Mouse (Mus musculus) heart, postnatal 4 days (tissue): ENCODE results near the gene Fbxl17. TPM values are rescaled to one million over a fixed set of nuclear protein-coding genes. Genes with fewer than 3 reads are reported as not detected.

Source experiments
- DNase-seq: peaks from one replicate; pipeline ENCODE4 v3.0.0; 2021
- total RNA-seq, 2 experiments: library from RNA; stranded (reverse); gene quantifications; 2 replicates each; pipeline ENCODE4 v1.2.3; 2021

Fbxl17 gene
- total RNA-seq, 2 experiments from 2014 or later = 35.6 to 37.3 TPM

GRCm38 (mm10) chr17:63093184-63093583 is 406.6 kb downstream of the Fbxl17 start:
- DNase-seq = no peak

DNA sequence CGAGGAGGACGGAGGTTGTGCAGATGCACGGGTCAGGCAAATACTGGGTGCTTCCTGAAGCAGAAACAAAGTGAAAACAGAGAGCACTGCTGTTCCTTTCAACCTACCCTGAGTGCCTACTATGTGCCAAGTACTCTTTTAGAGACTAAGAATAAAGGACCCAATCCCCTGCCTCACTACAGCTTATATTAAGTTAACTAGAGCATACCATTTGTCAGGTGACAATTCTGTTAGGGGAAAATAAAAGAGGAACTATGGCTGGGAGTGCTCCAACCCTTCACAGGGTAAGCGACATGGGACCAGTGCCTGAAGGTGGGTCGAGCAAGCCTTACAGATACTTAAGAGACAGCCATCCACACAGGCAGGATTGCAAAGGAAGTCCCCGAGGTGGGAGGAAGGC is 407.0 kb downstream of the Fbxl17 start:
- DNase-seq = no peak

- no peak for DNase-seq
These were observed 409.7 kb downstream of the Fbxl17 start for GRCm38 (mm10) chr17:63090112-63090511.

- DNase-seq = no peak
These were observed 412.6 kb downstream of the Fbxl17 start for GRCm38 (mm10) chr17:63087265-63087664.

DNA sequence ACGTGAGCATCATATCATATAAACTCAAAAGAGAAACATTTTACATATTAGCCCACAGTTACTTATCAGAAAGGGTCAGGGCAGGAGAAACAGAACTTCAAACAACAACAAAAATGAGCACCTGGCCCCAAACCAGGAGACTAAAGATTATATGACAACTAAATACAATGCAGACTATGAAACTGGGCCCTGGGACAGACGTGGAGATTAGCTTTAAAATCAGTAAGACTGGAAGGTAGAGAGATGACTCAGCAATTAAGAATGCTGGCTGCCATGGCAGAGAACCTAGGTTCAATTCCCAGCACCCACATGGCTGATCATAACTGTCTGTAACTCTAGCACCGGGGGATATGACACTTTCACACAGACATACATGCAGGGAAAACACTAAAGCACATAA is 413.3 kb downstream of the Fbxl17 start:
- DNase-seq = no peak

DNA sequence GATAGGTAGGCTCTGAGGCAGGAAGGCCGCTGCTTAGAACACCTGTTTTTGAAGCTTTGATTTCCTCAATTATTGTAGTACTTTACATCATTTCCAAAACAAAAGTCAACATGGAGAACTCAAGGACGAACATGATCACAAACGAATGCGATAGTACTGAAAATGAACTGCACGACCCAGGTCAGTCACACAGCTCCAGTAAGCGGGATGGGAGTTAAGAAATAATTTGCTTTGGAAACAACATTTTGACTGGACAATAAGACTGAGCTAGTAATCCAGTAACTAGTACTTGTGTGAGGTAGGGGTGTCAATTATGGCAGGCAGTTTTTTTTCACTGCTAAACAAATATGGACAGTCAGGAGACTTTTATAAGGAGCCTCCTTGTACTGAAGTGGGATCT is 414.6 kb downstream of the Fbxl17 start:
- no peak for DNase-seq

GRCm38 (mm10) chr17:63079087-63079486 is 420.7 kb downstream of the Fbxl17 start:
- DNase-seq = no peak

DNA sequence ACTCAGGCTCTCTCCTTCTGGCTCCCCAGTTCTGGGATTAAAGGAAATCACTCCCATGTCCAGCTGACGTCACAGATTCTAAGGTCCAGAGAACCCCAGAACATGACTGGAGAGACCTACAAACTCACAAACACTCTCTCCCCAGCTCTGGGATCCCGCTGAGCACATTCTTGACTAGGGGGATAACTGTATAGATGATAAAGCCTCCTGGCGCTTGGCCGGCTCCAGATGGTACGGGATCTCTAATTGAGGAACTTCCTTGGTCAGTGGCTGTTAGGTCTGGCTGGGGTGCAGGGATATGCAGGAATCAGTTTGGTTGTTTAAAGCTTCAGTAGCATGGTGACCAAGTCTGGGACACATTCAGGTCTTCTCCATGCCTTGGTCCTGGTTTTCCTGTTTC is 422.3 kb downstream of the Fbxl17 start:
- no peak for DNase-seq

- no peak for DNase-seq
These were observed 423.2 kb downstream of the Fbxl17 start for GRCm38 (mm10) chr17:63076661-63077060.

DNA sequence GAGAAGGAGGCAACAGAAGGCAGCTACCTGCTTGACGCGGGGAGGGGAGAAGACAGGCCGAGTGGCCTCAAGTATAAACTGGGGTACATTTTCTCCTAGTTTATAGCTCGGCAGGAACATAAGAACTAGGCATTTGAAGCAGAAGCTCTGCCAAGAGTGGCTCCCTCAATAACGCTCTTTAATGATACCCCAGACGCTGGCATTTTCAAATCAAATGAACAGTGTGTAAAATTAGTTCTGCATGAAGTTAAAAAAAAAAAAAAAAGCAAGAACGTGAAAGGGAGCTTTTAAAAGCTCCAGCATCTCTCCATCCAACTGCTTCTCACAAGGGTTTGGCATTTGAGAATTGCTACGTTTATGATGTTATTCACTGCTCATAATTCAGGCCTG is 423.8 kb downstream of the Fbxl17 start:
- no peak for DNase-seq

GRCm38 (mm10) chr17:63075091-63076036 is 424.5 kb downstream of the Fbxl17 start:
- DNase-seq = no peak

DNA sequence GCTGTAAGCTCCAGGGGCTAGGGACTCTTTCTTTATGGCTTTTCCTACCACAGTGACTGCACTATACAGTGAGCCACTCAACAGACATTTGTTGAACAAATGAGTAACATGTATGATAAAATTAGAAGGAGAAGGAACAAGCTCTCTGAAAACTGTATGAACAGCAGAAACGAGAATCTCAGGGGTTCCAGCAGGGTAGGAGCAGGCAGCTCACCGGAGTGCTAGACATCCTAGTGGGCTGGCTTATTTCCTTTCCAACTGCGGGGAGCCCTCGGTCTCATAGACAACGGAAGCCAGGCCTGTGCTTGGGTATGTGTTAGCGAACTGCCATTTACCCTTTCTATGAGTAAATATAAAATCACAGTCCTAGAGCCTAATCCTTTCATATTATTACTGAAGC is 426.5 kb downstream of the Fbxl17 start:
- DNase-seq = no peak

- no peak for DNase-seq
These were observed 428.5 kb downstream of the Fbxl17 start for GRCm38 (mm10) chr17:63071134-63071923.

DNA sequence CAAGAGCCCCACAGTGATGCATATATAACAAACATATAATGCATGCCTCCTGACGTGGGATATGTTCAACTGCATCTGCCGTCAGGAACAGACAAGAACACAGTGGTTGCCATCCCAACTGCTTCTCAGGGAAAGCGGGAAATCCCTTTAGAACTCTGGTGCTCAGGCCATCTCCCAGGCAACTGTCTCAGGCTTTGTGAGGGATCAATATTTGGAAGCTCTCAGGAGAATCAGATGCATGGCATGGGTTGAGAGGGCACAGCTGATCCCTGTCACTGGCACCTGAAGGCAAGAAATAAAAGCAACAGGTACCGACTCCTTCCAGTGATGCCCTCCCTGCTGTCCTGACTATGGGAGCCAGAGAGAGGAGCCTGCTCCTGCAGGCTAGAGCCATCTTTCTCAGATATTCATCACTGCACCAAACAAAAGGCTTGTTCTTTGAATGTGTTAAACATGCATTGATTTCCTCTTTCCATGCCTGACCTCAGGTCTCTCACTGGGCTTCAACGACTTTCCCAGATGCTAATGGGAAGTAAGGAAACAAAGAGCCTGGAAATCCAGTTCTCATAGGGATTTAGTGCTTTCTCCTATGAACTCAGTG is 429.6 kb downstream of the Fbxl17 start:
- DNase-seq = no peak

- no peak for DNase-seq
These were observed 437.0 kb downstream of the Fbxl17 start for GRCm38 (mm10) chr17:63062785-63063184.

- DNase-seq = no peak
These were observed 438.0 kb downstream of the Fbxl17 start for GRCm38 (mm10) chr17:63061786-63062185.

DNA sequence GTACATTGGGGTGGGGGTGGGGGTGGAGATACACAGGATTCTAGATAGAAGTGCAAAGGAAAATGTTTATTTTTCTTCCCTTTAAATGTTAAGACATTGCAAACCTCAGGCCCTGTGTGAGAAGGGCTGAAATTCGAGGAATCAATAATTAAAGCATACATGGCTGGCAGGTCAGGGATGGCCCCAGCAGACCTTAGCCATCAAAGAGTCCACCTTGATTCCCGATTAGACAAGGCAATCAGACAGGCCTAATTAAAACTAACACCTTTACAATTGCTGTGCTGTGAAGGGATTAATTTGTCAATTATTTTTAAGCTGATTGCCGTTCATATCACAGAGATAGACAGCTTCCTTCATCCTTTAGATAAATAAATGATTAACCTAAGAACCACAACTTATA is 439.0 kb downstream of the Fbxl17 start:
- no peak for DNase-seq

GRCm38 (mm10) chr17:63057740-63058388 is 442.0 kb downstream of the Fbxl17 start:
- DNase-seq = no peak

- no peak for DNase-seq
These were observed 442.8 kb downstream of the Fbxl17 start for GRCm38 (mm10) chr17:63056976-63057375.

GRCm38 (mm10) chr17:63053311-63053710 is 446.5 kb downstream of the Fbxl17 start:
- DNase-seq = no peak

- no peak for DNase-seq
These were observed 453.4 kb downstream of the Fbxl17 start for GRCm38 (mm10) chr17:63046401-63046800.

DNA sequence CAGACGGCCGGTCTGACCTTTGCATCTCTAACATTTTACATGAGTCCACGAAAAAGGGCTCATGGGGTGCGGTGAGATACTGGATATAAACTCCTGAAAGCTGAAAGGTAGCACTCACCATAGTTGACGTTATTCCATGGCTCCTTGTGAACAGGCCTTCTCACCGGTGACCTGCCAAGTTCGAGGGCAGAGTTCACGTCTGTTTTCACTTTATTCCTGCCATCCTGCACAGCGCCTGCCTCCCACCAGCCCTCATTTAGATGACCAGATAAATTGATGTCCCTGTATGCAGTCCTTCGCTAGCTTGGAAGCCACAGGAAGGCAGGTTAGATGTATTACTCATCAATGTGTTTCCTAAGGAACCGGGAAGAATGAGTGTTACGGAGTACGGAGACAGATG is 454.5 kb downstream of the Fbxl17 start:
- no peak for DNase-seq
